Mouse (Mus musculus): Measurements from ENCODE around the gene Hspb8.

DNA sequence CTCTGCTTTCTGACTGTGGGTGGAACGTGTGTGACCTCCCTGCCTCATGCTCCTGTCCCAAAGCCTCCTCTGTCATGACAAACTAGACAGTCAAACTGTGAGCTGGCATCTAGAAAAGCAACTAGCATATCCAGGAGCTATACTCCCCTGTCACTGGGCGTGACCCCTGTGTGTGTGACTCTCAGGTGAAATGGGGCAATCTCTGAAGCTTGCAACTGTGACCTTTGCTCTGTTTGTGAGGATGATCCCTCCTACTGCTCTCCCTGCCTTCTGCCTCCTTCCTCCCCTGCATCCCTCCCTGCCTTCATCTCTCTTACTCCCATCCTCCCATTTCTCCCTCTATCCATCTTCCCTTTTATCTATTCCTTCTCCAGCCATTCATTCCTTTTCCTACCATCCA lies 18.6 kb downstream of the Hspb8 start:
- no peak for TF ChIP-seq POLR2A (IDR thresholded peaks at IDR 0.05; ENCODE audit: control insufficient read depth, low read depth, low read length)
- TF ChIP-seq CTCF (IDR thresholded peaks at IDR 0.05; ENCODE audit: control insufficient read depth, insufficient read depth, insufficient replicate concordance, low read depth, low read length) = no peak
